Mouse (Mus musculus) forebrain, embryonic 15.5 days (tissue): ENCODE results near the gene Casc1. TPM values are rescaled to one million over a fixed set of nuclear protein-coding genes. Genes with fewer than 3 reads are reported as not detected.

Source experiments
- ATAC-seq: fragments of 200-750 bp; cut with Nextera tagmentation; replicated peaks from 2 replicates; pipeline ENCODE4 v1.8.0; 2017; ENCODE audit warnings: mild to moderate bottlenecking, moderate TSS enrichment, moderate library complexity
- H3K27ac ChIP-seq: fragments of 300-500 bp; sonication (generic); replicated peaks from 2 replicates; pipeline ENCODE4 v1.5.1; 2015; ENCODE audit warnings: mild to moderate bottlenecking, inconsistent platforms
- H3K27me3 ChIP-seq: fragments of 300-500 bp; sonication (generic); 2 replicates; pipeline ENCODE4 v1.6.1; 2015; ENCODE audit warnings: inconsistent platforms
- H3K36me3 ChIP-seq: fragments of 300-500 bp; sonication (generic); 2 replicates; pipeline ENCODE4 v1.6.1; 2015; ENCODE audit warnings: mild to moderate bottlenecking, inconsistent platforms
- H3K4me1 ChIP-seq: fragments of 300-500 bp; sonication (generic); 2 replicates; pipeline ENCODE4 v1.6.1; 2015; ENCODE audit warnings: inconsistent platforms
- H3K4me2 ChIP-seq: fragments of 300-500 bp; sonication (generic); replicated peaks from 2 replicates; pipeline ENCODE4 v1.6.1; 2015; ENCODE audit warnings: mild to moderate bottlenecking, inconsistent platforms
- H3K4me3 ChIP-seq: fragments of 300-500 bp; sonication (generic); 2 replicates; pipeline ENCODE4 v1.5.1; 2015; ENCODE audit warnings: mild to moderate bottlenecking, inconsistent platforms
- H3K9ac ChIP-seq: fragments of 300-500 bp; sonication (generic); replicated peaks from 2 replicates; pipeline ENCODE4 v1.6.1; 2015; ENCODE audit warnings: mild to moderate bottlenecking, inconsistent platforms
- H3K9me3 ChIP-seq: fragments of 300-500 bp; sonication (generic); 2 replicates; pipeline ENCODE4 v1.6.1; 2016; ENCODE audit warnings: inconsistent platforms
- WGBS: fragments of 180-500 bp; shearing (Covaris S2); methylation state at CpG from one replicate; pipeline ENCODE4 v1.1.7; 2015; ENCODE audit warnings: mixed read lengths; 5-methylcytosine and 5-hydroxymethylcytosine counted together
- polyA plus RNA-seq: library from polyadenylated mRNA; unstranded; fragments of >200 nt; fragmentation: Nextera tagmentation; extraction: Ambion mirVana; gene quantifications from 2 replicates; pipeline ENCODE4 v1.2.1, GENCODE M21; 2015

Casc1 gene
- polyA plus RNA-seq, 1 experiment from 2014 or later = 0.98 TPM

GRCm38 (mm10) chr6:145197949-145198686 lies 12.7 kb downstream of the Casc1 start:
- Histone ChIP-seq H3K27ac (no peak overlapping the region), H3K4me2 (no peak overlapping the region), H3K4me3 (no peak overlapping the region), H3K9me3 (no peaks in the 10 kb centered on the region), H3K4me1 (no peaks in the 10 kb centered on the region), H3K9ac (no peak overlapping the region), H3K27me3 (no peaks in the 10 kb centered on the region), H3K36me3 (no peaks in the 10 kb centered on the region)
- 95% methylated on average over 8 of the region's 8 CpGs for WGBS
- no peak for ATAC-seq

- Histone ChIP-seq H3K4me3 (no peak overlapping the region), H3K4me1 (no peaks in the 10 kb centered on the region), H3K9ac (no peak overlapping the region), H3K27ac (no peak overlapping the region), H3K36me3 (no peaks in the 10 kb centered on the region), H3K4me2 (no peak overlapping the region), H3K9me3 (no peaks in the 10 kb centered on the region), H3K27me3 (no peaks in the 10 kb centered on the region)
- no peak for ATAC-seq
- 82% methylated on average over 11 of the region's 11 CpGs for WGBS
These were observed 17.4 kb downstream of the Casc1 start for GRCm38 (mm10) chr6:145193446-145193845.

GRCm38 (mm10) chr6:145193038-145193437 lies 17.8 kb downstream of the Casc1 start:
- ATAC-seq = no peak
- Histone ChIP-seq H3K27ac (no peak overlapping the region), H3K9me3 (no peaks in the 10 kb centered on the region), H3K36me3 (no peaks in the 10 kb centered on the region), H3K27me3 (no peaks in the 10 kb centered on the region), H3K4me2 (no peak overlapping the region), H3K9ac (no peak overlapping the region), H3K4me3 (no peak overlapping the region), H3K4me1 (no peaks in the 10 kb centered on the region)
- WGBS = 83% methylated on average over 3 of the region's 3 CpGs

GRCm38 (mm10) chr6:145187093-145188088 lies 23.4 kb downstream of the Casc1 start:
- Histone ChIP-seq H3K9ac (peak overlapping the region; percentile 40), H3K27me3 (no peaks in the 10 kb centered on the region), H3K4me1 (0 out of 2 replicates have a peak, but pooled peaks cover 4% of the 10 kb centered on the region), H3K9me3 (no peaks in the 10 kb centered on the region), H3K27ac (peak overlapping the region; percentile 74), H3K4me2 (peak overlapping the region; percentile 35), H3K36me3 (no peaks in the 10 kb centered on the region), H3K4me3 (peak overlapping the region; percentile 37)
- 62% methylated on average over 27 of the region's 27 CpGs for whole genome bisulfite sequencing
- ATAC-seq = peak; percentile 78

GRCm38 (mm10) chr6:145186096-145186495 lies 24.7 kb downstream of the Casc1 start:
- ATAC-seq = no peak
- H3K9me3 ChIP-seq = no peaks in the 10 kb centered on the region
- 0 out of 2 replicates have a peak, but pooled peaks cover 4% of the 10 kb centered on the region for H3K4me1 ChIP-seq
- no peak overlapping the region for H3K4me2 ChIP-seq
- WGBS = 71% methylated on average over 1 of the region's 1 CpGs
- H3K9ac ChIP-seq = no peak overlapping the region
- no peak overlapping the region for H3K27ac ChIP-seq
- H3K27me3 ChIP-seq = no peaks in the 10 kb centered on the region
- H3K36me3 ChIP-seq = no peaks in the 10 kb centered on the region
- no peak overlapping the region for H3K4me3 ChIP-seq

GRCm38 (mm10) chr6:145182044-145182443 lies 28.8 kb downstream of the Casc1 start:
- ATAC-seq = no peak
- Histone ChIP-seq H3K9me3 (no peaks in the 10 kb centered on the region), H3K9ac (no peak overlapping the region), H3K27ac (no peak overlapping the region), H3K4me2 (no peak overlapping the region), H3K27me3 (no peaks in the 10 kb centered on the region), H3K36me3 (no peaks in the 10 kb centered on the region), H3K4me3 (no peak overlapping the region), H3K4me1 (no peaks in the 10 kb centered on the region)
- WGBS = 85% methylated on average over 8 of the region's 8 CpGs

- Histone ChIP-seq H3K36me3 (no peaks in the 10 kb centered on the region), H3K4me2 (no peak overlapping the region), H3K4me3 (no peak overlapping the region), H3K27ac (no peak overlapping the region), H3K27me3 (0 out of 2 replicates have a peak, but pooled peaks cover 7% of the 10 kb centered on the region), H3K4me1 (peaks cover 3% of the 10 kb centered on the region; the same call in 1 of the 2 replicates), H3K9me3 (no peaks in the 10 kb centered on the region), H3K9ac (no peak overlapping the region)
- ATAC-seq = no peak
- WGBS = 30% methylated on average over 6 of the region's 6 CpGs
These were observed 31.1 kb downstream of the Casc1 start for GRCm38 (mm10) chr6:145179665-145180064.

GRCm38 (mm10) chr6:145176474-145176873 lies 34.3 kb downstream of the Casc1 start:
- Histone ChIP-seq H3K9ac (no peak overlapping the region), H3K4me3 (no peak overlapping the region), H3K36me3 (no peaks in the 10 kb centered on the region), H3K27ac (no peak overlapping the region), H3K9me3 (no peaks in the 10 kb centered on the region), H3K27me3 (0 out of 2 replicates have a peak, but pooled peaks cover 7% of the 10 kb centered on the region), H3K4me2 (no peak overlapping the region), H3K4me1 (peaks cover 16% of the 10 kb centered on the region)
- ATAC-seq = no peak
- whole genome bisulfite sequencing = 41% methylated on average over 10 of the region's 10 CpGs

GRCm38 (mm10) chr6:145175571-145175981 lies 35.2 kb downstream of the Casc1 start:
- no peak for ATAC-seq
- no peak overlapping the region for H3K9ac ChIP-seq
- no peak overlapping the region for H3K4me3 ChIP-seq
- H3K27me3 ChIP-seq = 0 out of 2 replicates have a peak, but pooled peaks cover 7% of the 10 kb centered on the region
- peaks cover 16% of the 10 kb centered on the region for H3K4me1 ChIP-seq
- no peak overlapping the region for H3K4me2 ChIP-seq
- H3K36me3 ChIP-seq = no peaks in the 10 kb centered on the region
- WGBS = 40% methylated on average over 9 of the region's 9 CpGs
- H3K27ac ChIP-seq = no peak overlapping the region
- no peaks in the 10 kb centered on the region for H3K9me3 ChIP-seq

GRCm38 (mm10) chr6:145173781-145174191 lies 37.0 kb downstream of the Casc1 start:
- Histone ChIP-seq H3K4me1 (peaks cover 16% of the 10 kb centered on the region), H3K4me2 (peak overlapping the region; percentile 6; the same call in 1 of the 2 replicates)
- under 1% methylated on average over 10 of the region's 11 CpGs for WGBS

GRCm38 (mm10) chr6:145171892-145172606 lies 38.8 kb downstream of the Casc1 start:
- 72% methylated on average over 14 of the region's 14 CpGs for WGBS
- Histone ChIP-seq H3K27me3 (0 out of 2 replicates have a peak, but pooled peaks cover 7% of the 10 kb centered on the region), H3K4me2 (no peak overlapping the region), H3K27ac (no peak overlapping the region), H3K4me3 (no peak overlapping the region), H3K9me3 (no peaks in the 10 kb centered on the region), H3K9ac (no peak overlapping the region), H3K36me3 (no peaks in the 10 kb centered on the region), H3K4me1 (peaks cover 16% of the 10 kb centered on the region)
- ATAC-seq = 0 out of 2 replicates have a peak, but pooled peaks have one; percentile 46

More at GRCm38 (mm10) chr6:145173781-145174191, 37.0 kb downstream of the Casc1 start:
- ATAC-seq = peak; percentile 85
- Histone ChIP-seq H3K27me3 (0 out of 2 replicates have a peak, but pooled peaks cover 7% of the 10 kb centered on the region), H3K9ac (no peak overlapping the region), H3K4me3 (no peak overlapping the region), H3K27ac (no peak overlapping the region), H3K9me3 (no peaks in the 10 kb centered on the region), H3K36me3 (no peaks in the 10 kb centered on the region)
